Mouse (Mus musculus): ENCODE results near the gene Cldn4.
"Not testable (repeated sequence)": the region's sequence is repeated elsewhere in the genome, so short reads cannot be mapped to it uniquely, and the experiment has no call there.

Gene Cldn4

GRCm38 (mm10) chr5:134964655-134965054 lies 17.9 kb upstream of the Cldn4 start:
- DNase-seq (ENCODE audit: low read depth, low spot score), result not testable (repeated sequence)

- no peak for DNase-seq (ENCODE audit: low read depth, low spot score)
Measured at GRCm38 (mm10) chr5:134963546-134963945, 16.8 kb upstream of the Cldn4 start.

GRCm38 (mm10) chr5:134961519-134961918 lies 14.8 kb upstream of the Cldn4 start:
- no peak for DNase-seq (ENCODE audit: low read depth, low spot score)

GRCm38 (mm10) chr5:134960430-134960829 lies 13.7 kb upstream of the Cldn4 start:
- DNase-seq (ENCODE audit: low read depth, low spot score), result no peak

GRCm38 (mm10) chr5:134959114-134959513 lies 12.4 kb upstream of the Cldn4 start:
- DNase-seq (ENCODE audit: low read depth, low spot score), result no peak

GRCm38 (mm10) chr5:134955491-134955890 lies 8.8 kb upstream of the Cldn4 start:
- DNase-seq (ENCODE audit: low read depth, low spot score), result no peak

- no peak for DNase-seq (ENCODE audit: low read depth, low spot score)
Measured at GRCm38 (mm10) chr5:134951053-134951884, 4.5 kb upstream of the Cldn4 start.

- no peak for DNase-seq (ENCODE audit: low read depth, low spot score)
Measured at GRCm38 (mm10) chr5:134948085-134948439, 1.3 kb upstream of the Cldn4 start.

GRCm38 (mm10) chr5:134947420-134948084 lies 818 bp upstream of the Cldn4 start:
- DNase-seq (ENCODE audit: low read depth, low spot score), result no peak

GRCm38 (mm10) chr5:134946063-134946856 lies 474 bp downstream of the Cldn4 start:
- DNase-seq (ENCODE audit: low read depth, low spot score), result no peak

- DNase-seq (ENCODE audit: low read depth, low spot score), result no peak
Measured at GRCm38 (mm10) chr5:134945266-134945959, 1.3 kb downstream of the Cldn4 start.

GRCm38 (mm10) chr5:134944179-134944578 lies 2.6 kb downstream of the Cldn4 start:
- DNase-seq (ENCODE audit: low read depth, low spot score), result no peak

GRCm38 (mm10) chr5:134942740-134943139 lies 4.0 kb downstream of the Cldn4 start:
- no peak for DNase-seq (ENCODE audit: low read depth, low spot score)

- no peak for DNase-seq (ENCODE audit: low read depth, low spot score)
Measured at GRCm38 (mm10) chr5:134941472-134942209, 5.1 kb downstream of the Cldn4 start.

GRCm38 (mm10) chr5:134939554-134939953 lies 7.2 kb downstream of the Cldn4 start:
- DNase-seq (ENCODE audit: low read depth, low spot score), result not testable (repeated sequence)

GRCm38 (mm10) chr5:134939069-134939468 lies 7.7 kb downstream of the Cldn4 start:
- DNase-seq (ENCODE audit: low read depth, low spot score), result no peak

GRCm38 (mm10) chr5:134936626-134937185 lies 10.0 kb downstream of the Cldn4 start:
- no peak for DNase-seq (ENCODE audit: low read depth, low spot score)

GRCm38 (mm10) chr5:134936051-134936450 lies 10.7 kb downstream of the Cldn4 start:
- no peak for DNase-seq (ENCODE audit: low read depth, low spot score)

- no peak for DNase-seq (ENCODE audit: low read depth, low spot score)
Measured at GRCm38 (mm10) chr5:134934666-134935065, 12.1 kb downstream of the Cldn4 start.

- not testable (repeated sequence) for DNase-seq (ENCODE audit: low read depth, low spot score)
Measured at GRCm38 (mm10) chr5:134933686-134934085, 13.0 kb downstream of the Cldn4 start.

GRCm38 (mm10) chr5:134933281-134933680 lies 13.5 kb downstream of the Cldn4 start:
- no peak for DNase-seq (ENCODE audit: low read depth, low spot score)
